Mouse (Mus musculus): ENCODE data around the gene Insl6.

The Insl6 gene

GRCm38 (mm10) chr19:29285451-29285869 is 39.7 kb downstream of the Insl6 start:
- DNase-seq, result no peak

- DNase-seq, result no peak
Measured at GRCm38 (mm10) chr19:29278944-29279587, 46.1 kb downstream of the Insl6 start.

- DNase-seq, result no peak
Measured at GRCm38 (mm10) chr19:29276414-29276813, 48.7 kb downstream of the Insl6 start.

- no peak for DNase-seq
Measured at GRCm38 (mm10) chr19:29272011-29272809, 52.9 kb downstream of the Insl6 start.

Measured in lung, adult 18-20 months (tissue).